Mouse (Mus musculus) embryo, embryonic 10 days (tissue): ENCODE data around the gene Ncoa3.
A peak's percentile ranks its signal among the peaks of the same experiment; 100 is the strongest.
"Not testable (repeated sequence)": the region's sequence is repeated elsewhere in the genome, so short reads cannot be mapped to it uniquely, and the experiment has no call there.

Experiments
- DNase-seq: peaks from one replicate; pipeline ENCODE4 v3.0.0-alpha.2; 2015; ENCODE audit warnings: low spot score

Ncoa3 gene

DNA sequence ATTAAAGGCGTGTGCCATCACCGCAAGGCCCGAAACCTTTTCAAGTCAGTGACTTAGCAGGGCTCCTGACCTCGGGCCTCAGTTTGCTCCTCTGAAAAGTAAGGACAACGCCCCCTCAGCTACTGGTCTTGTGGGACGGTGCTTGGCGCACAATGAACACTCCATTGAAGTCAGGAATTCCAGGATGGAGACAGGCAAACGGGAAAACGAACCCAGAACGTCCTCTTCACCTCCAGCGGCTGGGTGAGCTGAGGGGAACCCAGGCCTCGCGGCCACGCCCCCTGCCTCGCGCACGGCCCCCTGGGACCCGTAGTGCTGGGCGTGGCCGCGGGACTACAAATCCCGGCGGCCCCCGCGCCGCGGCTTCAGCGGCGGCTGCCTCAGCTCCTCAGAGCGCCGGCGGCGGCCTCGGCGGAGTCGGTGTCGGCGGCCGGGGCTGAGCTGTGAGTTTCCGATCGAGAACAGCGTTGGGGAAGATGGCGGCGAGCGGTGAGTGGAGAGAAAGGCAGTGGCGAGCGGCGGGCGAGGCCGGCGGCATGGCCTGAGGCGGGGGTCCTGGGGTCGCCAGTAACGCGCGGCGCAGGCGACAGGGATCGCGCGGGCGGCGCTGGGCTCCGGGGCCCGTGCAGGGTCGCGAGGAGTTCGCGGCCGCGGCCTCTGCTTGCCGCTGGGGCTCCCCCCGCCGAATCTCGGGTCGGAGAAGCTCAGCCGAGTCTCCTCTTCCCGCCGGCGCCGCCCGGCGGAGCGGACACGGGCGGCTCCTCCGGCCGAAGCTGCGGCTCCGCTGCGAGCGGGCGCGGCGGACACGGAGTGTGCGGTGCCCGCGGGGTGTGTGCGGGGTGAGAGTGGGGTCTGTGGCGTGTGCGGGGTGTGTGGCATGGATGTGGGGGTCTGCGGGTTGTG lies at the start of gene Ncoa3:
Gene Ncoa3 (plus strand): TSS at position 367 of the 903 bp plus-strand sequence.
- DNase-seq = peak; percentile 94

- DNase-seq = no peak
Observed at GRCm38 (mm10) chr2:165943113-165943512, 49.3 kb upstream of the Ncoa3 start.

GRCm38 (mm10) chr2:165944576-165945351 lies 47.7 kb upstream of the Ncoa3 start:
- no peak for DNase-seq

GRCm38 (mm10) chr2:165946046-165946564 lies 46.3 kb upstream of the Ncoa3 start:
- DNase-seq = no peak

DNA sequence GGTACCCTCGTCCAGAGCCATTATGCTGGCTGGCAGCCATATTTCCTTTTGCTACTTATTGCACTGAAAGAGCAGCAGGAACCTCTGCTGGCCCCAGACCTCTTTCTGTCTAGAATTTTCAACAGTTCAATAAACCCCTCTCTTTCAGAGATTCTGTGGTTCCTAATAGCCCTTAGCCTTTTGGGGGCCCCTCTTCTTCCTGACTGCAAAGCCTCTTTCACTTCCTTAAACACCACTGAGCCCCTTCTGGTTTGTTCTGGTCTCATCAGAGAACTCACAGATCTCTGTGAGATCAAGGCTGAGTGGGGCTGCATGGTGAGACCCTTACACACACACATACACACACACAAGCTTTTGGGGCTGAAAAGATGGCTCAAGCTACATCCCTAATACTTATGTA lies 44.4 kb upstream of the Ncoa3 start:
- no peak for DNase-seq

GRCm38 (mm10) chr2:165948785-165949184 lies 43.7 kb upstream of the Ncoa3 start:
- not testable (repeated sequence) for DNase-seq

DNA sequence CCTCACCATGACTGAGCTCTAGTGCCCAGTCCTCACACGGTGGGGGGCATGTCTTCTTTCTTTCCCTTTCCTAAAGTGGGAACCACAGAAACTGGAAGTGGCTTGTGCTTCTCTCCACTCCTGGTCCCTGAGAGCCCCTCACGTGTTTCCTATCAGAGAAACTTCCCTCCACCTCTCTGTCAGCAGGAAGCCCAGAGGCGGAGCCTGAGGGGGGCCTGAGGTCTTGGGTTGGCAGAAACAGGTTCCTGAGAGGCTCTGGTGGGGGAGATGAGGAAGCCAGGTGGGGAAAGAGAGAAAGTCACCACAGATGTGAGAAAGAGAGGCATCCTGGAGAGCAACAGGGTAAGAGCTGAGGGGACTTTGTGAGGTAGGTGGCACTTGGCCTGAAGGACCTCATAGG lies 42.7 kb upstream of the Ncoa3 start:
- DNase-seq = no peak

DNA sequence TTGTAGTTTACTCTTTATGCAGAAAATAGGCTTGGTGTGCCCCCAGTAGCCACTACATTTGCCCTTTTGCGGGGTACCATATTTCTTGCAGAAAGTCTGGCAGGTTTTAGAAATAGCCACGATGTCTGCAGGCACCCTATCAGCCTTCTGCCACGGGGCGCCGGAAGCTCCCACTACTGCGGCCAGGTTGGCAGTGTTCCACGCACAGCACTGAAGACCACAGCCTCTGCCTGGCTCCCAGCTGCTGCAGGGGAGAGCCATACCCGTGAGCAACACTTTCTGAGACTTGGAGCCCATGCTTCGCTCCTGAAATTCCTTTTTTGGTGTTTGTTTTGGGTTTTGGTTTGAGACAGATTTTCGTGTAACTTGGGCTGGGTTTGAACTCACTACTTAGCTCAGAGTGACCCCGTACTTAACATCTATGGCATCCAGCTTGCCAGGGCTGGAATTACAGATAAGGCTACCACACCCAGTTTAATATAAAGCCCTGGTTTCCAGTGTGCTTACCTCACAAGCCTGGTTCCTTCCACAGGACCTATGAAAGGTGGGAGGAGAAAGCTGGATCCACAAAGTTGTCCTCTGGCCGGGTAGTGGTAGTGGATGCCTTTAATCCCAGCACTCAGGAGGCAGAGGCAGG lies 40.9 kb upstream of the Ncoa3 start:
- DNase-seq = no peak

GRCm38 (mm10) chr2:165954872-165955271 lies 37.6 kb upstream of the Ncoa3 start:
- no peak for DNase-seq

DNA sequence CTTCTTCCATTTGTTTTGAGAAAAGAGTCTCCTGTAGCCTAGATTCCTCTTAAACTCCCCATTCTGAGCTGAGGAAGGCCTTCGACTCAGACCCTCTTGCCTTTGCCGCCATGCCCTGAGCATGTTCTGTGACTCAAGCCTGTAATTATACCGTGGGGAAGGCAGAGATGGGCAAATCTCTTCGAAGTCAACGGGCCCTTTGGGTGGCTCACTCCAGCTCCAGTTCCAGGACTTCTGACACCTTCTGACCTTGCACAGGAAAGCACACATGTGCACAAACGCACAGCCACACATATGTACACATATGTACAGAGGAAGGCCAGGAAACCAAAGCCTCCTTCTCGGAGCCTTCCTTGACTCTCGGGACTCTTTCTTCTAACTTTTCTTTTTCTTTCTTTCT lies 37.0 kb upstream of the Ncoa3 start:
- no peak for DNase-seq

DNA sequence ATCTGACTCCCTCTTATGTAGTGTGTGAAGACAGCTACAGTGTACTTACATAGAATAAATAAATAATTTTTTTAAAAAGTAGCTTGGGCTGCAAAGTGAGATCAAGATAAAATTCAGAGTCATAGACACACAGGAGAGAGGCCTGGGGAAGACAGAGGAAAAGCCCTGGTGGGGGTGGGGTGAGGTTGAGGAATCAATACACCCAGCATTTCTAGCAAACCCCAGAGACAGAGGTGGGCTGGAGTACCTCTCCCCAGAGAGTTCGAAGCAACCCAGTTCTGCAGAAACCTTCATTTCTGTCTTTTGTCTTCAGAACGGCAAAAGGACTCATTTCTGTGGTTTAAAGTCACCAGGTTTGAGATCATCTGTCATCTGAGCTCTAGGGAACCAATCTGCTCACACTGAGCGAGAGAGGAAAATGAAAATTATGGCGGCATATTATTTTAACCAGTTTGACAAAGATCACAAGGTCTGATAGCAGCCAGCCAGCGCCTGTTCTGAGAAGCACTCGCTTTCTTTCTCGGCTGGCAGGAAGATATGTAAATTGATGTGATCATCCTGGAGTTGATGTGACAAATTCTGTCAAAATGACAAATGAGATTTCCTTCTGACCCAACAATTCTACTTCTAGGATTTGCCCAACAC lies 36.2 kb upstream of the Ncoa3 start:
- DNase-seq = no peak

- no peak for DNase-seq
Observed at GRCm38 (mm10) chr2:165957257-165957828, 35.1 kb upstream of the Ncoa3 start.

DNA sequence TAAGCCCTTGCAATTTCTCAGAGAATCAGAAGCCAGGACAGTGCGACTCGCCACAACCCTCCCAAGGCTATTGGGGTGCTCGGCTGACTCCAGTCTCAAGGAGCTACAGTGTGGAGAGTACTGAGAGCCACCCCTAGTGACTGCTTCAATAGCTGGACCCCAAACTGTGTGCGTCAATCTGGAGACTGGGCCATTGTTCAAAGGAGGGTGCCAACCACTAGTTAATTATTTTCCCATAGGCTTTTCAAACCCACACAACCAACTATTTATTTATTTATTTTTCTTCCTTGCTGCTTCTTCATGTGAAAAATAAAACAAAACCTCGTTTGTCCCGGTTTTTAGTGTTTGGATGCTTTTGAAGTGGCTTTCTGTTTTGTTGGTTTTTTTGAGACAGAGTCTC lies 33.9 kb upstream of the Ncoa3 start:
- no peak for DNase-seq

DNA sequence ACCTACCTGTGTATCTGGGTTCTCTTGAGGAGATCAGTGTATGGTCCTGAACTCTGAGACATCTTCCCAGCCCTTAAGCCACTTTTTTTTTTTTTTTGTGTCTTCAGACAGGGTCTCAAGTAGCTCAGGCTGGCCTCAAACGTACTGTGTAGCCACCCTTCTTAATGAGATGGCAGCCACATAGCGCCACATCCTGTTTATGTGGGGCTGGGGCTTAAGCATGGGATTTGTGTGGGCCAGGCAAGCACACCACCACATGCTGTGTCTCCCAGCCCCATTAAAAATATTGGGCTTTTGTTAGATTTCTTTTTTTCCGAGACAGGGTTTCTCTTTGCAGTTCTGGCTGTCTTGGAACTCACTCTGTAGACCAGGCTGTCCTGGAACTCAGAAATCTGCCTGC lies 31.7 kb upstream of the Ncoa3 start:
- DNase-seq = no peak

DNA sequence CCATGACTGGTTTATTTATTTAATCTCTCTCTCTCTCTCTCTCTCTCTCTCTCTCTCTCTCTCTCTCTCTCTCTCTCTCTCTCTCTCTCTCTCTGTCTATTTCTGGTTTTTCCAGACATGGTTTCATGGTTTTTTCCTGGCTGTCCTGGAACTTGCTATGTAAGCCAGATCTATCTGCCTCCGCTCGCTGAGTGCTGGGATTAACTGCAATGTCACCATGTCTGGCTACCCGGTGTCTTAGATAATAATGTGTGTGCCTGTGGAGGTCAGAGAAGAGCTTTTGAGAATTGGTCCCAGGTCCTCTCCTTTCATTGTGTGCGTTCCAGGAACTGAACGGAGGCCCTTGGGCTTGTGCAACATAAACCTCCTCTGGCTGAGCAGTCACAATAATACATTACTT lies 29.6 kb upstream of the Ncoa3 start:
- no peak for DNase-seq

DNA sequence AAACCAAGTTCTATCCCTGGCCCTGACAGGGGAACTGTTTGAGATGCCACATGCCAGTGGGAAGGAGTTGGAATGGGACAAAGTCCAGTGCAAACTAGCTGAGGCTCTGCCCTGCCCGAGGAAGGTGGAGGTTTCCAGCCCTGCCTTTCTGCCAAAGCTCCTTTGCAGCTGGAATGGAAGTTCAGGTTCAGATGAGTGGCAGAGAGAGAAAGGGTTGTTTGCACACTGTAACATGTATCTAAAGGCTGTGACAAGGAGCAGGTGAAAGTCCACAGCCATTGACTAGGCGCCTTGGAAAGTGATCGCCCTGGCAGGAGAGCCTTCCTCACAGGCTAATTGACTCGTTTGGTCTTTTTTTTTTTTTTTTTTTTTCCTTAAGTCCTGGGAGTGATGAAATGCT lies 28.3 kb upstream of the Ncoa3 start:
- no peak for DNase-seq

DNA sequence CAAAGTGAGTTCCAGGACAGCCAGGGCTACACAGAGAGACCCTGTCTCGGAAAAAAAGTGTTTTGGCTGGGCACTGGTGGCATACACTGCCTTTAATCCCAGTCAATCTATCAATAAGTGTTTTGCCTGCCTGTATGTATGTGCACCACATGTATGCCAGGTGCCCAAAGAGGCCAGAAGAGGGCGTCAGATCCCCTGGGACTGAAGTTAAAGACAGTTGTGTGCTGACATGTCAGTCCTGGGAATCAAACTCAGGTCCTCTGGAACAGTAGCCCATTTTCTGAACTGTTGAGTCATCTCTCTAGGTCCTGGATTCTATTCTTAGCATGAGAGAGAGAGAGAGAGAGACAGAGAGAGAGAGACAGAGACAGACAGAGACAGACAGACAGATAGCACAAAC lies 25.4 kb upstream of the Ncoa3 start:
- no peak for DNase-seq

DNA sequence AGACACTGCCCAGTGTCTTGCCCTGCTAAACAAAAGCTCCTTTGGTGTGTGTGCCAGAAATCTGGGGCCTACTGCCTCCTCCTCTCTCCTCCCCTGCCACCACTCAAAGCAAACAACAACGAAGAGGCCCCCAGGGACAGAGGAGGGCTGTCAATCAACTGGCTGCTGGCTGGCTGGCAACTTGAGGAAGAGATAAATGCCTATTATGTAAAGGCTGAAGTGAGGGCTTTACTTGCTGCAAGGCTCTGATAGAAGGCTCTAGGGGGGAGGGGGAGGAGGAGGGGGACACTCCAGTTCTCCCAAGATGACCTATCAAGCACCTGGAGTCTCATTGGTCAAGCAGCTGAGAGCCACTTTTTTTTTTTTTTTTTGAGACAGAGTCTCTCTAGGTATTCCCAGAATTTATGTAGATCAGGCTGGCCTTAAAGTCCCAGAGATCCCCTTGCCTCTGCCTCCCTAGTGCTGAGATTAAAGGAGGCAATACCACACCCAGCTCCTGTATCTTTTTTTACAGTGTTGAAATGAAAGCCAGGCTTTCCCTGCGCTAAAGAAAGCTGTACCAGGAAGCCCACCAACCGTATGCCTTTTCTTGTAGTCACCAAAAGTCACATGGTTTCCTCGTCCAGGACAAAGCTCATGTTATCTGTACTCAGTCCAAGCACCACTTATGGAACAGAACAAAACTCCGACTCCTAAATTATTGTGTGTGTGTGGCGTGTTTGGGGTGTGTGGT lies 24.4 kb upstream of the Ncoa3 start:
- peak; percentile 82 for DNase-seq

DNA sequence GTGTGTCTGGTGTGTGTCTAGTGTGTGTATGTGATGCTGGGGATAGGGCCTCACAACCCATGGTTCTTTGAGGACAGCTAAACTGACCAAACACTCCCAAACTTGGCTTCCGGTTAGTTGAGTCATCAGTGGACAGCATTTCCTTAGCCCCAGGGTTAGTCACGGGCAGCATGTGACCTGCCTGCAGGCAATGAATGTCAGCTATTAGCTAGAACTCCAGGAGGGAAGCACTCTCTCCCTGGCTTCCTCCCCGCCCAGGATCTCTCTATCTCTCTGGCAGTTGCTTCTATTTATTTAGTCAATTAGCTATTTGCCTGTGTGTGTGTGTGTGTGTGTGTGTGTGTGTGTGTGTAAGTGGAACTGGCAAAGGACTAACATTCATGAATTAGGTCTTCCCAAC lies 23.6 kb upstream of the Ncoa3 start:
- DNase-seq = peak; percentile 51

DNA sequence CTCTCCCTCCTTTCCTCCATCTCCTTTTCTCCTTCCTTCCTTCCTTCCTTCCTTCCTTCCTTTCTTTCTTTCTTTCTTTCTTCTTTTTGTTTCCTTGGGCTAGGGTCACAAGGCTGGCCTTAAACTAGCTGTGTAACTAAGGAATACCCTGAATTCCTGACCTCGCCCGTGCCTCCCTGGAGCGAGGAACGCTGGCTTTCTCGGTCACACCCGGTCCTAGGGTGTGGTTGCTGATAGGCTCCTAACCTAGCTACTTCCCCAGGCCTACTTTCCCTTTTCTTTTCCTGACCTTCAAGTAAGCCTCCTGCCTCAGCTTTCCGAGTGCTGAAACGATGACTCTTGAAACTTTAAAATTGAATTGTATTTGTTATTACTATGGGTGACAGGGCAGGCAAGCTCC lies 23.0 kb upstream of the Ncoa3 start:
- no peak for DNase-seq

DNA sequence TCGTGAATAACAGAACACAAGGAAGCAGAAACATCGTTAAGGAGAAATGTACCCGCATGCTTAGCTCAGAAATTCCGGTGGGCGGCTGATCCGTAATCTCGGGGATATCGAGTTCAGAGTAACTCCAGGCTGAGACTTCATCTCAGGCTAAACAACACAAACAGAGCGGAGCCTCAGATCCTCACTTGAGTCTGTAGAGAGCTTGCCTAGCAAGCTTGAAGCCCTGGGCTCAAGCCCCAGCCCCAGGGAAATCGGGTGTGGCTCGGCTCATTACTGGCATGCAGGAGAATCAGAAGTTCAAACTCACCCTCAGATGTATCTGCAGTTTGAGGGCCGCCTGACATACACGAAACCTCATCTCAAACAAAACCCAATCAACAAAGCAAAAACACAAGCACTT lies 22.5 kb upstream of the Ncoa3 start:
- no peak for DNase-seq
